Mouse (Mus musculus) liver, postnatal 0 days (tissue): Measurements from ENCODE around the gene Celf2.

Experiments
- CTCF ChIP-seq: sonication (generic); IDR thresholded peaks from 2 replicates; pipeline ENCODE4 v1.5.1; 2016; ENCODE audit warnings: antibody characterized with exemption, low read depth
- EP300 ChIP-seq: IDR thresholded peaks from 2 replicates; pipeline ENCODE4 v1.6.1; 2016; ENCODE audit warnings: antibody characterized with exemption, low read depth, mild to moderate bottlenecking

DNA sequence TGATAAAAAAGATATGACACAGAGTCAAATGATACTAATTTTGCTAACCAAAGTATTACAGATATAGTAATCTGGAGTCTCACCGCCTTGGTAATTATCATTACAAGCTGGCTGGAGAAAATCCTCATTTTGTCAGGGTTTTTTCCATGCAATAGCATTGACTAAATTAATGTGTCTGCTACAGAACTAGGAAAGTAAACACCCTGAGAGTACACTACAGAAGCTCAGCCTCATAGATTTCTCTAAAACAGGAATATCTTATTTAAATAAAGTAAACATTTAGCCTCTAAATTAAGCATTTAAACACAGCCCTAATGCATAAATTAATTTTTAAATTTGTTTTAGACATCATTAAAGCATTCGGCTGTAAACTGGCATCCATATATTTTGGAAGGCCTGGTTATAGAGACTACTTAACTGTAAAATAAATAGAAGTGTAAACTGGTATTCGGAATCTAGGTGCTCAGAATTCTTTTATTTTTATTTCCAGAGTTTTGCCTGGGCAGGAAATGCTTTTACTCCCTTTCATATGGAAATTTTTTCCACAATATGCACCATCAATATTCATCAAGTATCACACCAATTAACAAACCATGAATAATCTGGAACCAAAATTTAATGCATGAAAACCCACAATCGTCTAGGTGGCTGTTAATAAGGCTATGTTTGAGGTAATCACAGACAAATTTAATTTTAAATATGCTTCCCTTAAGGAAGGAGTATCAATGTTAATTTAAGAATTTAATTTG is 46.0 kb upstream of the Celf2 start:
- no peak for TF ChIP-seq CTCF
- no peak for TF ChIP-seq EP300
